Mouse (Mus musculus) ES-E14 (cell line): ENCODE measurements around the gene Smurf2.

Source experiments
- CHD2 ChIP-seq: IDR thresholded peaks from 2 replicates; pipeline ENCODE4 v1.6.1; 2014; ENCODE audit warnings: mild to moderate bottlenecking, low read depth, low read length, inconsistent platforms
- HCFC1 ChIP-seq: IDR thresholded peaks from 2 replicates; pipeline ENCODE4 v1.6.1; 2012; ENCODE audit warnings: low read length, inconsistent platforms, borderline replicate concordance; ENCODE audit not compliant: insufficient read depth
- MAFK ChIP-seq: IDR thresholded peaks from 2 replicates; pipeline ENCODE4 v1.6.1; 2014; ENCODE audit warnings: mild to moderate bottlenecking, low read depth, low read length, inconsistent platforms; ENCODE audit not compliant: insufficient read depth
- ZC3H11A ChIP-seq: IDR thresholded peaks from 2 replicates; pipeline ENCODE4 v1.6.1; 2012; ENCODE audit warnings: low read depth, mild to moderate bottlenecking, inconsistent platforms, low read length, borderline replicate concordance
- ZNF384 ChIP-seq: IDR thresholded peaks from 2 replicates; pipeline ENCODE4 v1.6.1; 2012; ENCODE audit warnings: low read depth, low read length, inconsistent platforms

DNA sequence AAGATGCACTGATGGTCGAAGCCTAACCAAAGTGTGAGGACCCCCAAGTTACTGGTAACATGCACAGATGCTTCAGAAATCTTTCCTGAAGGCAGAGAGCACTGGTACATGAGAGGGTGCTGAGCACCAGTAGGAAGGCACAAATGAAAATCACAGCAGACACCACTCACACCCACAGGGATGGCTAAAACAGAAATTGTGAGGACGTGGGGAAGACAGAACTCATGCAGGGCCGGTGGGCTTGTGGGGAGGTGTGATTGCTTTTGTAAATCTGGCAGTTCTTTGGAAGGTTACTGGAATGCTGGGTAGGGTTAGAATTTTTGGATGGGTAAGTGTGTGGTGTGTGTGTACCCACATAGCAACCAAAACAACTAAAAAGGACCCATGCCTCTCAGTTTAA lies 103.4 kb downstream of the Smurf2 start:
- TF ChIP-seq CHD2 (no peak), ZNF384 (no peak), MAFK (no peak), HCFC1 (no peak), ZC3H11A (no peak)
